Mouse (Mus musculus) Patski (cell line): Measurements from ENCODE around the gene Acadsb. TPM values are rescaled to one million over a fixed set of nuclear protein-coding genes. Genes with fewer than 3 reads are reported as not detected.
"Not testable (repeated sequence)": the region's sequence is repeated elsewhere in the genome, so short reads cannot be mapped to it uniquely, and the experiment has no call there.

Experiments used
- ATAC-seq: fragments of 100-300 bp; one replicate; pipeline ENCODE4 v1.8.0; 2021
- CTCF ChIA-PET: fragments of 350-600 bp; sonication (Branson Sonifier 250); formaldehyde crosslinking; loops from one replicate; lab custom pipeline; 2022; ENCODE audit warnings: inconsistent platforms; lab: Charles Lee
- POLR2A ChIA-PET: fragments of 350-600 bp; sonication (Branson Sonifier 250); formaldehyde crosslinking; loops from one replicate; lab custom pipeline; 2022; ENCODE audit warnings: antibody characterized with exemption, inconsistent platforms; lab: Charles Lee
- DNase-seq: peaks from one replicate; pipeline ENCODE4 v3.0.0-alpha.2; 2011; ENCODE audit warnings: low read depth, low spot score
- H3K27me3 ChIP-seq: fragments of 371-371 bp; one replicate; pipeline ENCODE4 v1.5.1; 2021
- CTCF ChIP-seq: fragments of 100-300 bp; IDR thresholded peaks from one replicate; pipeline ENCODE4 v1.5.1; 2021
- in situ Hi-C: fragments of 300-500 bp; cut with MboI; formaldehyde crosslinking; loops from 3 replicates; pipeline ENCODE4 v1.11.1; 2018; ENCODE audit warnings: low pct_unique_long_range_greater_than_20kb, mixed read lengths
- polyA plus RNA-seq: library from polyadenylated mRNA; unstranded; gene quantifications from one replicate; pipeline ENCODE4 v1.2.3, GENCODE M21; 2021

Gene Acadsb
- polyA plus RNA-seq: 119 TPM

DNA sequence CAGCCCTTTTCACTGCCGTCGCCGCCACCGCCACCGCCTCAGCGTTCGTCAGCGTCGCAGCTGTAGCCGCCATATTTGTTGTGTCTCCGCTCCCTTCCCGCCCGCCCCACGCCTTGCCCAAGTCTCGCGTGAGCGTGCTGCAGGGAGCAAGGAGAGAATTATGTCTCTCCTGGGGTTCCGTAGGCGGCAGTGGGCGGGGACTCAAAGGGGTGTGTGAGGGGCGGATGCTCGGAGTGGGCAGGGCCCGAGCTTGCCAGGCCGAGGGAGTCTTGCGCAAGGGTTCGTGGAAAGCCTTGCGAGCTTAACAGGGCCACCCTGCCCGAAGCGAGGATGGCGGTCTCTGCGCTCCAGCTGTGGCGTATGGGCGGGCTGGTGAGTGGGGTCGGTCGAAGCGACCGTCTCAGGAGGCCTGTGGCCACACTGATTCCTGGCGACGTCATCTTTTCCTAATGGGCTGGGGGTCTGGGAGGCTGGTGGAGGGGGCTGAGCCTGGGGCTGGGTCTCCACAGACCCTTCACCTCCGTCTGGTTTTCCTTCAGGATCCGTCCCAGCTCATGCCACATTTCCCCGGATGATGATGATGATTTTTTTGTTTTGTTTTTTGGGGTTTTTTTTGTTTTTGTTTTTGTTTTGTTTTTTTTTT is at the start of gene Acadsb, which contains the start of gene Ikzf5:
Acadsb (plus strand) TSS at position 186 of the 643 bp plus-strand sequence.
Ikzf5 (minus strand) TSS at position 106 of the 643 bp plus-strand sequence.
- TF ChIP-seq CTCF: no peak
- POLR2A ChIA-PET: interaction anchor here (0.6 to 1.4 kb wide), 4 partner anchors 9 to 39 kb away, joined by 3 to 5 read pairs (median 3); partner anchors contain the start of gene Pstk

DNA sequence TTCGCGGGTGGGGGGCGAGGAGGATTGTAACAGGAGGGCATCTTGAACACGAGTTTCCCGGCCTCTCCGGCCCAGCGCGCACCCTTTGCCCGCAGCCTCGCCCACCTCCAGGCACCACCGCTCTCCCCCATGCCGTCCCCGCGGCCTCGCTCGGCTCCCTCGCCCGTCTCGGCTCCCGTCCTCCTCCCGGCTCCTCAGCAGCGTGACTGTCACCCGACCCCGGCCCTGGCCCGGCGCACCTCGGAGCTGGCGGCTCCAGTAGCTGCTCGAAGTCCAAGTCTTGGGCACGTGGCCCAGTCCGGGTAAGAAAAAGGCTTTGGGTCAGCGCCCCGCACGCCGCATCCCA is 48.2 kb upstream of the Acadsb start:
- peak; percentile 45 for ATAC-seq
- in situ Hi-C loops: loop anchor here (25.0 kb wide), 1 partner anchor 1750 kb away; no protein-coding TSS in a partner anchor
- CTCF ChIA-PET: no interaction called here

More for the DNA sequence above, at the start of gene Acadsb, which contains the start of gene Ikzf5:
- H3K27me3 ChIP-seq: no peaks in the 10 kb centered on the region
- ATAC-seq: peak; percentile 89
- CTCF ChIA-PET: no interaction called here
- peak; percentile 88 for DNase-seq
- in situ Hi-C loops: no loop called here

DNA sequence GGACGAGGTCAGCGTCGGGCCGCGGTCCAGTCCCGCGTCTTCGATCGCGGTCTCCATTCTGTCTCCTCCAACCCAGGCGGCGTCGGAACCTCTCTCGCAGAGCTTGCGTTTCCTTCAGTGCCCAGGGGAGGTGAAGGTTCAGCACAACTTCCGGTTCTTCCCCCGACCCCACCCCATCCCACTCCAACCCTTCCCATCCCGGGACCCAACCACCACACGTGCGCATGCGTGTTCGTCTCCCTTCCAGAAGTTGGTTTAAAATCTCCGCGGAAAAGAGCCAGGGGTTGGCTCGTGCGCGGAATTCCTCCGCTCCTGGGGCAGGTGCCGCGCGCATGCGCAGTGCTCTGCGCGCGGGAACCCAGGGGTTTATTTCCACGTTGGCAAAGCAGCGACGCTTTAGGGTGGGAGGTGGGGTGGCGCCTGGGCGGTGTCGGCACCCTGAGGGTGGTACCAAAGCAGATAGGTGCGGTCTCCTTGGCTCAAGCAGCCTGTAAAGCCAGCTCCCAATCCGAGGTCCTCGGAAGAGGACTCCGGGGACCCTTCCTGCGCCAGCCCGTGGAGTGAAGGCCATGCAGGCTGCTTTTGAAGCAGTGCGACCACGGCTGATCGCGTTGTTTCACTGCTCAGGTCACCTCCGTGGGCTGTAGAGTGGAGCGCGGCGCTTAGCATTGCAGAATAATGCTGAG is 47.6 kb upstream of the Acadsb start, which contains the start of gene 2310057M21Rik:
2310057M21Rik (minus strand) TSS at position 145 of the 686 bp plus-strand sequence.
- ATAC-seq: peak; percentile 83
- TF ChIP-seq CTCF: no peak
- no peaks in the 10 kb centered on the region for H3K27me3 ChIP-seq
- ChIA-PET CTCF (no interaction called here), POLR2A (interaction anchor here (1.3 kb wide), 1 partner anchor 9 kb away, joined by 4 read pairs; the partner anchor contains the start of gene Pstk)
- DNase-seq: peak; percentile 93
- in situ Hi-C loops: loop anchor here (25.0 kb wide), 1 partner anchor 1750 kb away; no protein-coding TSS in a partner anchor

More for the DNA sequence above, 48.2 kb upstream of the Acadsb start:
- POLR2A ChIA-PET: no interaction called here
- no peak for DNase-seq
- TF ChIP-seq CTCF: no peak
- no peaks in the 10 kb centered on the region for H3K27me3 ChIP-seq

DNA sequence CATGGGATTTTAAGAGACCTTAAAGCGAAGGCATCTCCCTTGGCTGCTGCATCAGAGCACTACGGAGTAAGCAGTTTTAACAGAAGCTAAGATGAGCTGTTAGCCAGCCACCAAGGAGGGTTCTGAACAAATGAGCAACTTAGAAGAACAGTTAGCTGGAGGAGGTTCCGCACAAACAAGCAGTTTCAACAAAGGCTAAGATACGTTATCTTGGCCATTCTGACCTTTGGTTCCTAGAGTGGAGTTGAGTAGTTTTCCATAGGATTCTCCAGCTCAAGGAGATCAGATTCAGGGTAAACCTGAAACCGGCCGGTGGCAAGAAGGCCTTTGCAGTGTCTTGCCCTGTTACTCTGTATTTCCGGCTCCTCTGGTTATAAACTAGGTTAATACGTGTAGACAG is 46.3 kb upstream of the Acadsb start:
- TF ChIP-seq CTCF: no peak
- CTCF ChIA-PET: no interaction called here

DNA sequence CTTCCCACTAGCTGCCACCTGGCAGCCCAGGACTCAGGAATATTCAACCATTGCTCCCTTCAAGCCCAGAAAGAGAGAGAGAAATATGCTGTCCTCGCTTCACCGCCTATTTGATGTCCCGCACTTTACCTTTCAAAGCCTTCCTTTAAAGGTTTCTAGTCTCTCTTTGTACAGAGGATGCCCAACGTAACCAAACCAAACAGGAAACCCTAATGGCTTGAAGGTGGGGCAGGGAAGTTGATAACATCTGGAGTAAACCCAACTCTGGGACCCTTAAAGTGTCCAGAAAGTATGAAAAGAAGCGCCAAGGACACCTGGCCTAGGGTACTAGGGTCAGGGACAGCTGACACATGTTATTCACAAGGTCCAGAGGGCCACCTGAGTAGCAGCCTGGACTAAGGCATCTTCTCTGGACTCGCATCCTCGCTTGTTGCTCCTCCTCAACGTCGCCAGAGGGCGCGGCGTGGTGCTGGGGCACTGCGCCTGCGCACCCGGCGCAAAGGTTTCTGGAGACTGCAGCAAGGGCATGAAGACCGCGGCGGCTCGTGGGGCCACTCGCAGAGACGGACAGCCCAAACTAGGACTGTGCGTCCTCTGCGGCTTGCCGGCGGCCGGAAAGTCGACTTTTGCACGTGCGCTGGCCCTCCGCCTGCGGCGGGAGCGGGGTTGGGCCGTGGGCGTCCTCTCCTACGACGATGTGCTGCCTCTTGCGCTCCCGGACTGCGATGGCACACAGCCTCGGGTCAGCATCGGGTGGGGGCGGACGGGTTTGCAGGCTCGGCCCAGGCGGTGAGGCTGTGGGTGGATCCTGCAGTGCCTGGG is 39.5 kb upstream of the Acadsb start, which contains the start of gene Pstk:
Pstk (plus strand) TSS at position 494 of the 822 bp plus-strand sequence.
- ChIA-PET POLR2A (interaction anchor here (1.2 to 1.3 kb wide), 3 partner anchors 8 to 39 kb away, joined by 4 to 5 read pairs (median 4); partner anchors contain the start of genes 2310057M21Rik and Ikzf5), CTCF (interaction anchor here (0.9 to 2.0 kb wide), 5 partner anchors 11 to 29 kb away, joined by 3 to 6 read pairs (median 4); no protein-coding TSS in a partner anchor)
- TF ChIP-seq CTCF: peak; percentile 96
- in situ Hi-C loops: loop anchor here (25.0 kb wide), 1 partner anchor 1759 kb away; no protein-coding TSS in a partner anchor
- ATAC-seq (peak; percentile 94), DNase-seq (peak; percentile 33)
- H3K27me3 ChIP-seq: no peaks in the 10 kb centered on the region

More for the DNA sequence above, 46.3 kb upstream of the Acadsb start:
- in situ Hi-C loops: loop anchor here (25.0 kb wide), 1 partner anchor 1752 kb away; no protein-coding TSS in a partner anchor
- no peak for DNase-seq
- POLR2A ChIA-PET: no interaction called here
- ATAC-seq: no peak
- H3K27me3 ChIP-seq: no peaks in the 10 kb centered on the region

DNA sequence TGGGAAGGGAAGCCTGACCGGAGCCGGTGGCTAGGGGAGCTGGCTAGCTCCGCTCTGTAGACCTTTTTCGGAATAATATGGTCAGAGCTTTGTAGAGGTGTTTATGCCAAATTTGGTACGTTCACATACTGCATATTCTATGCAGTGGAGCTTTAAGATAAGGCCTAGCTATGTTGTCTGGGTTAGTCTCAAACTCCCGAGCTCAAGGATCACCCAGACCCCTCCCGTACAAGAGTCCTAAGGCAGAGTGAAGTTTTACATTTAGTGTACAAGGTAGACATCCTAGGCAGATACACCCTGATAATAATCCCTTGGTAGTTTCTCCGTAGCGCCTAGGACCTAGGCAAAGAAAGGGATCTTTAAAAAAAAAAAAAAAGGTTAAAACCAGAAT is 38.9 kb upstream of the Acadsb start:
- TF ChIP-seq CTCF: no peak
- in situ Hi-C loops: loop anchor here (25.0 kb wide), 1 partner anchor 1759 kb away; no protein-coding TSS in a partner anchor
- ATAC-seq (no peak), DNase-seq (peak; percentile 7)
- POLR2A ChIA-PET: interaction anchor here (1.2 to 1.3 kb wide), 3 partner anchors 8 to 38 kb away, joined by 4 to 5 read pairs (median 4); partner anchors contain the start of genes 2310057M21Rik and Ikzf5
- CTCF ChIA-PET: interaction anchor here (0.9 to 1.4 kb wide), 2 partner anchors 11 to 15 kb away, joined by 4 read pairs; no protein-coding TSS in a partner anchor
- no peaks in the 10 kb centered on the region for H3K27me3 ChIP-seq

DNA sequence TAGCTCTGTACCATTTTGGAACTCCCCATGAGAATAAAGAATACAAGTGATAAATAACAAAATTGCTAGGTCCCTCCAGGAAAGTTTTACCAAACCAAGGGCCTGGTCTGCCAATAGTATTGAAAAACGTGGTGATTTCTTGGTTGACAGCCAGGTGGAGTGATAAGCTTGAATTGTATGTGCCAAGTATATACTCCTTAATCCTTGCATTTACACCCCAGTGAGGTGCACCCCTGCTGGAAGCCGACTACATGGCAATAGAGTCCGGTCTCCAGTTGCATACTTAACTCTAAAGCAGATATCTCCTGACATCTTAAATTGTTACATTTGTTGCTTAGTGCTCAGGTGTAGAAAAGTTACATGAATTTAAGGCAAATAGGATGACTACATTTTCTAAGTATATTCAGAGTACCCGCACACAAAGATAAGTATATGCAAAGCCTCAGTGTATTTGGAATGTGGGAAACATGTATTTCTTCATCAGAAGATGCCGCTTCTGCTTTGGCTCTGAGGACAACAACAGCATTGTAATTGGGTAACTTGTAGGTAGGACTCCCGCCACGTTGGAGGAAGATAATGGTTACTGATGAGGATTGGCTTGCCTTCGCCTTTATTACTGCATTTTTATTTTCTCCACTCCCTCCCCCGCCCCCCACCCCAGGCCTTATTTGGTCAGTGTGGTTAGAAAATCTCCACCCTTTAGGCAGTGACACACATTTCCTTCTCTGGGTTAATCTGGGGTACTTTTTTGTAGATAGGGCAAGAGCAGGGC is 38.3 kb upstream of the Acadsb start:
- DNase-seq (no peak), ATAC-seq (no peak)
- H3K27me3 ChIP-seq: no peaks in the 10 kb centered on the region
- in situ Hi-C loops: loop anchor here (25.0 kb wide), 1 partner anchor 1760 kb away; no protein-coding TSS in a partner anchor
- TF ChIP-seq CTCF: no peak
- CTCF ChIA-PET: interaction anchor here (0.9 to 1.4 kb wide), 2 partner anchors 10 to 15 kb away, joined by 4 read pairs; no protein-coding TSS in a partner anchor
- POLR2A ChIA-PET: interaction anchor here (1.2 to 1.3 kb wide), 3 partner anchors 9 to 38 kb away, joined by 4 to 5 read pairs (median 4); partner anchors contain the start of genes 2310057M21Rik and Ikzf5

DNA sequence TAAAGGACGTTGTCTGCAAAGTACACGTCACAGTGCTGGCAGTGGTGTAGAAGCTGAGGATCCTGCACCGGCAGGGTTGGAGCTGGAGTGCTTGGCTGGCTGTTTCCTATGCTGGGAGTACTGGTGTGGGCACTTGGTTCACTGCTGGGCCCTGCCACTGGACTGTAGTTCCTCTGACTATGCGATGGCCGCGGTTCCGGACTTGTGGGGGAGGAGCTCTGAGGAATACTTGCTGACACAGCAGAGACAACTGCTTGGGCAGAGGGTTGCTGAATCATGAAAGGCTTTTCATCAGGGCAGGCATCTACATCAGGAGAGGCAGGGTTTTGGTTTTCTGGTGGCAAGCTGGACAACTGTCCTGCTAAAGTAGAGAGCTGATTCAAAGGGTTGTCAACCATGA is 18.6 kb upstream of the Acadsb start:
- POLR2A ChIA-PET, in situ Hi-C loops, ATAC-seq, H3K27me3 ChIP-seq, DNase-seq, CTCF ChIA-PET: not testable (repeated sequence)
